Mouse (Mus musculus) heart, adult 2 months (tissue): ENCODE measurements around the gene Sept1. TPM values are rescaled to one million over a fixed set of nuclear protein-coding genes. Genes with fewer than 3 reads are reported as not detected.

Source experiments
- DNase-seq, 2 experiments: peaks; one replicate each; pipeline ENCODE4 v3.0.0; 2021
- H3K27ac ChIP-seq: fragments of 200-600 bp; 2 replicates; pipeline ENCODE4 v1.8.1; 2022
- H3K27me3 ChIP-seq: fragments of 200-500 bp; 2 replicates; pipeline ENCODE4 v1.6.1; 2012; ENCODE audit warnings: mild to moderate bottlenecking, low read length, inconsistent platforms, mixed read lengths; ENCODE audit not compliant: control insufficient read depth, insufficient read depth
- H3K36me3 ChIP-seq: fragments of 200-500 bp; 2 replicates; pipeline ENCODE4 v1.6.1; 2012; ENCODE audit warnings: low read length, inconsistent platforms; ENCODE audit not compliant: control insufficient read depth, insufficient read depth
- H3K4me1 ChIP-seq: fragments of 200-500 bp; 2 replicates; pipeline ENCODE4 v1.6.1; 2011; ENCODE audit warnings: low read length; ENCODE audit not compliant: control insufficient read depth, insufficient read depth
- H3K4me3 ChIP-seq: fragments of 200-600 bp; 2 replicates; pipeline ENCODE4 v1.8.1; 2022
- H3K79me2 ChIP-seq: fragments of 200-500 bp; replicated peaks from 2 replicates; pipeline ENCODE4 v1.6.1; 2012; ENCODE audit warnings: mild to moderate bottlenecking, inconsistent platforms, low read length, moderate library complexity, mixed read lengths; ENCODE audit not compliant: control insufficient read depth, insufficient read depth
- H3K9ac ChIP-seq: fragments of 200-500 bp; 2 replicates; pipeline ENCODE4 v1.6.1; 2012; ENCODE audit warnings: low read depth, mild to moderate bottlenecking, control low read depth, inconsistent platforms, low read length, mixed read lengths
- CTCF ChIP-seq: fragments of 200-600 bp; IDR thresholded peaks from 2 replicates; pipeline ENCODE4 v1.8.1; 2022; ENCODE audit warnings: antibody characterized with exemption, mild to moderate bottlenecking, moderate library complexity
- EP300 ChIP-seq: fragments of 200-500 bp; IDR thresholded peaks from 2 replicates; pipeline ENCODE4 v1.6.1; 2011; ENCODE audit warnings: low read depth, low read length, control low read depth; ENCODE audit not compliant: insufficient read depth
- POLR2A ChIP-seq: fragments of 200-500 bp; IDR thresholded peaks from 2 replicates; pipeline ENCODE4 v1.6.1; 2011; ENCODE audit warnings: mild to moderate bottlenecking, low read depth, low read length, control low read depth; ENCODE audit not compliant: insufficient read depth
- WGBS: fragments of 180-500 bp; shearing (Covaris S2); methylation state at CpG from one replicate; pipeline ENCODE4 v1.1.7; 2018; 5-methylcytosine and 5-hydroxymethylcytosine counted together
- intact Hi-C: fragments of 180-260 bp; cut with DNase I; formaldehyde crosslinking; loops from one replicate; pipeline ENCODE4 v1.15.1; 2025
- polyA plus RNA-seq: library from polyadenylated mRNA; depleted of rRNA; stranded (reverse); fragments of >200 nt; gene quantifications from 2 replicates; pipeline ENCODE4 v1.2.3, GENCODE M21; 2012
- total RNA-seq, 2 experiments: library from RNA; stranded (reverse); gene quantifications; 2 replicates each; pipeline ENCODE4 v1.2.3; 2021

The Sept1 gene
- total and polyA plus RNA-seq, 3 experiments: 2.5 to 13.0 (median 4.7) TPM

DNA sequence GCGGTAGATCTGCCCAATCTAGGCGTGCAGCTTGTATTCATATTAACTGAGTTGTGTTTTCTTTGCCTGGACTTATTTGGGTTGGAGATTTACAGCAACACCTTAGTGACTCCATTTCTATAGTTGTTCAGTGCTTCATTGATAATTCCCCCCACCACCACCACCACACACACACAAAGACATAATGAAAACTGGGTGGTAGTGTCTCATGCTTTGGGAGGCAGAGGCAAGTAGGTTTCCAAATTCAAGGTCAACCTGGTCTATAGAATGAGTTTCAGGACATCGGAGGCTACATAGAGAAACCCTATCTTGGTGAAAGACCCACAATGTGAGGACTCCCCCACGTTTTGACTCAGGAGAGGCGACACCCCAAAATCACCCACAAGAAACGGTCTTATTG is 8.3 kb downstream of the Sept1 start:
- no peaks in the 10 kb centered on the region for H3K4me1 ChIP-seq
- no peak overlapping the region for H3K27ac ChIP-seq
- no peaks in the 10 kb centered on the region for H3K27me3 ChIP-seq
- no peaks in the 10 kb centered on the region for H3K79me2 ChIP-seq
- 85% methylated on average over 6 of the region's 6 CpGs for WGBS
- TF ChIP-seq CTCF: no peak
- TF ChIP-seq EP300: no peak
- TF ChIP-seq POLR2A: no peak
- no peak overlapping the region for H3K9ac ChIP-seq
- intact Hi-C loops: no loop called here
- H3K36me3 ChIP-seq: no peaks in the 10 kb centered on the region
- no peak overlapping the region for H3K4me3 ChIP-seq
- no peak for DNase-seq

DNA sequence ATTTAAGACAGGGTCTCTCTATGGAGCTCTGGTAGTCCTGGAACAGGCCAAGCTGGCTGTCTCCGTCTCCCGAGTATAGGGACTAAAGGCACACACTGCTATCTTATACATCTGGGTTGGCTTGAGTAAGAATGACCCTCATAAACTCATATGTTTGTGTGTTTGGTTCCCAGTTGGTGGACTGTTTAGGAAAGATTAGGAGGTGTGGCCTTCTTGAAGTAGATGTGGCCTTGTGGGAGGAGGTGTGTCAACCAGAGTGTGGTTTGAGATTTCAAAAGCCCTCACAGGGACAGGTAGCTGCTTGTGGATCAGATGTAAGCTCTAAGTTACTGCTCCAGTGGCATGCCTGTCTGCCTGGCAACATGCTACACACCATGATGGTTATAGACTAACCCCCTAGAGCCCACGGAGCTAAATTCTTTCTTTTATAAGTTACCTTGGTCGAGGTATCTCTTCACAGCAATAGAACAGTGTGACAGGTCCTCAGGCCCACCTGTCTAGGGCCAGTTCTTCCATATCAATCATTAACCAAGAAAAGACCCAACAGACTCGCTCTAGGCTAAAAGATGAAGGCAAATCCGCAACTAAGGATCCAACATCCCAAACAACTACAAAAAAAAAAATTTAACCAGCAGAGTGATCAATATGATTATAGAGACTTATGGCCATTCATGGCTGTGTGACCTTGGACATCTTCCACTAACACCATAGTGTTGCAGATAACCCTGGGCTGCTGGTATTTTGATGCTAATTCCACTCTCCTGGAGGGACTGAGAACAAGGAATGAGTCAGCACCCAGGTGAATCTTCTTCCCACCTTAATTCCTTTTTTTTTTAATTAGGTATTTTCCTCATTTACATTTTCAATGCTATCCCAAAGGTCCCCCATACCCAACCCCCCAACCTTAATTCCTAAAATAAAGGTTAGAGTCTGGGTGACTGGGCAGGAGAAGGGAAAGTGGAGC is 9.1 kb downstream of the Sept1 start:
- no peak for DNase-seq
- intact Hi-C loops: no loop called here
- TF ChIP-seq EP300 (no peak), CTCF (no peak), POLR2A (no peak)
- Histone ChIP-seq H3K27ac (no peak overlapping the region), H3K79me2 (no peaks in the 10 kb centered on the region), H3K27me3 (no peaks in the 10 kb centered on the region), H3K9ac (no peak overlapping the region), H3K4me1 (no peaks in the 10 kb centered on the region), H3K4me3 (no peak overlapping the region), H3K36me3 (no peaks in the 10 kb centered on the region)
- WGBS: 83% methylated on average over 6 of the region's 6 CpGs

DNA sequence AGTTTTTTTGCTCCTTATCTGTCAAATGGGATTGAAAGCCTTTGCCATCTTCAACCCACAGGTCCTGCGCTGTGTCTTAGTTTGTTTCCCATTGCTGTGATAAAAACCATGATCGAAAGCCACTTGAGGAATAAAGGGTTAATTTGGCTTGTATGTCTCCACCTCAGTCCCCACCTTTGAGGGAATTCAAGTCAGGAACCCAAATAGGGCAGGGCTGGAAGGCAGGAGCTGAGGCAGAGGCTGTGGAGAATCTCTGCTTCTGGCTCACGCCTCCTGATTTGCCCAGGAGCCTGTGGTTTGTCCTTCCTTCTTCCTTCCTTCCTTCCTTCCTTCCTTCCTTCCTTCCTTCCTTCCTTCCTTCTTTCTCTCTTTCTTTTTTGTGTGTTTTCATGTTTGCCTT is 9.8 kb downstream of the Sept1 start:
- 92% methylated on average over 3 of the region's 3 CpGs for WGBS
- intact Hi-C loops: no loop called here
- H3K9ac ChIP-seq: no peak overlapping the region
- H3K36me3 ChIP-seq: no peaks in the 10 kb centered on the region
- no peak for DNase-seq
- no peak for TF ChIP-seq CTCF
- no peak for TF ChIP-seq EP300
- no peak for TF ChIP-seq POLR2A
- H3K79me2 ChIP-seq: no peaks in the 10 kb centered on the region
- no peaks in the 10 kb centered on the region for H3K27me3 ChIP-seq
- H3K4me1 ChIP-seq: no peaks in the 10 kb centered on the region
- no peak overlapping the region for H3K27ac ChIP-seq
- H3K4me3 ChIP-seq: no peak overlapping the region

DNA sequence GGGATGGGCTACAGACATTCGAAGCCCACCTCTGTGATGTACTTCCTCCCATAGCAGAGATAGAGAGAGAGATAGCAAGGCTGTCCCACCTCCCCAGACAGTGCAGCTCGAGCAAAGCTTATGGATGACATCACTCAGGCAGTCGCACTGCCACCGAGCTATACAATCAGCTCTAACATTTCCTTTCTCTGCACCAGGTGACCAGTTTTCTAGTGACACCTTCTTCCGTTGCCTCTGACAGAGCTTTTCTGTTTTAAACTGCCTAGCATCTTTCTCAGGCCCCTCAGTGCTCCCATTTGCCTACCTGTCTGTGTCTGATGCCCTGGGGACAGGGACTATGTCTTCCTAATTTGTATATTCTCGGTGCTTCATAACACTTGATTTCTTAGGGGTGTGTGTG is 12.5 kb downstream of the Sept1 start:
- no peaks in the 10 kb centered on the region for H3K79me2 ChIP-seq
- no peak overlapping the region for H3K4me3 ChIP-seq
- WGBS: 55% methylated on average over 6 of the region's 6 CpGs
- no peaks in the 10 kb centered on the region for H3K36me3 ChIP-seq
- intact Hi-C loops: no loop called here
- H3K9ac ChIP-seq: no peak overlapping the region
- H3K27ac ChIP-seq: no peak overlapping the region
- DNase-seq: no peak
- peaks cover 2% of the 10 kb centered on the region for H3K4me1 ChIP-seq
- H3K27me3 ChIP-seq: no peaks in the 10 kb centered on the region
- no peak for TF ChIP-seq POLR2A
- TF ChIP-seq CTCF: no peak
- no peak for TF ChIP-seq EP300

DNA sequence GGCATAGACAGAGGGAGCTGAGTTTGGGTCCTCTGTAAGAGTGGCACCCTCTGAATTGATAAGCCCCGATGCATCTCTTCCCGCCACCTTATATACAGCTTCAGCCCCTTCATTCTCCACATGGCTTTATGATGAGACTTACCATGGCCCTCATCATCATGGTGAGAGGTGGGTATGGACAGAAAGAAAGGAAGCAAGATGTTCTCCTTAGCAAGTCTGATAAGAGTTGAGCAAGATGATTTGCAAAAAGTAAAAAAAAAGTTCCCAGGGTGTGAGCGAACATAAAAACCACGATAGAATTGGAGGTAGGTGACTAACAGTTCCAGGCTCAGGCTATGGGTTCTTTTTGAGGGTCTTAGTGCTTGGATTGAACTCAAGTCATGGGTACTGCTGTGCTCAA is 14.3 kb downstream of the Sept1 start:
- 86% methylated on average over 4 of the region's 4 CpGs for WGBS

DNA sequence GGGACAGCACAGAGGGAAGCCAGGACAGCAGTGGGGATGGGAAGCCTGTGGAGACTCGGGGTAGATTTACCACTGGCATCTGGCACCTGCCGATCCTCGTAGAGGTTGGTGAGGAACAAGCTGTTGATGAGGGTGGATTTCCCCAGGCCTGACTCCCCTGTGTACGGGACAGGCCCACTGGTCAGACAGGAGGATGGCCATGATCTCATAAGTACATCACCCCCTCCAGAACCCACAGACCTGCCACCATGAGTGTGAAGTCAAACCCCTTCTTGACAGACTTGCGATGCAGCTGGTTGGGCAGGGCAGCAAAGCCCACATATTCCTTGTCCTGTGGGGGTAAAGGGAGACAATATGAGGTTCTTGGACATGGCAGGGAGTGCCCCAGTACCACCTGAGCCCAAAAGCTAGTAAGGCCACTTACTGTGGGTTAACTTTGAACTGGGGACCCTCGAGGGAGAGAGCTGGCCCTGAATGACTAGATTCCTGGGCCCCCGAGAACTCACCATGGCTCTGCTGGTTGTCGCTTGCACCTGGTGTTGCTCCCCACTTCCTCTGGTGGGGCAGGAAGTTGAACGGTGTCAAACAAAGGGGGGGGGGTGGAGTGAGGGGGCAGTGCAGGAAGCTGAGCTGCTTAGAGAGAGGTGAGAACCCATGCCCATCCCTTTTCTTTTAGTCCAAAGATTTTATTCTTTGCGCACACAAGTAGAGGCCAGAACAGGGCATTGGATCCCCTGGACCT is 14.9 kb downstream of the Sept1 start:
- DNase-seq: no peak
- intact Hi-C loops: no loop called here
- H3K4me1 ChIP-seq: peaks cover 3% of the 10 kb centered on the region
- H3K27ac ChIP-seq: no peak overlapping the region
- no peaks in the 10 kb centered on the region for H3K79me2 ChIP-seq
- H3K9ac ChIP-seq: no peak overlapping the region
- no peak for TF ChIP-seq CTCF
- TF ChIP-seq EP300: no peak
- no peak for TF ChIP-seq POLR2A
- H3K4me3 ChIP-seq: no peak overlapping the region
- no peaks in the 10 kb centered on the region for H3K36me3 ChIP-seq
- WGBS: 43% methylated on average over 10 of the region's 10 CpGs
- H3K27me3 ChIP-seq: no peaks in the 10 kb centered on the region

More for the DNA sequence above, 14.3 kb downstream of the Sept1 start:
- no peak for DNase-seq
- H3K36me3 ChIP-seq: no peaks in the 10 kb centered on the region
- intact Hi-C loops: no loop called here
- no peak overlapping the region for H3K9ac ChIP-seq
- no peak overlapping the region for H3K4me3 ChIP-seq
- H3K4me1 ChIP-seq: peaks cover 3% of the 10 kb centered on the region
- H3K79me2 ChIP-seq: no peaks in the 10 kb centered on the region
- H3K27ac ChIP-seq: no peak overlapping the region
- TF ChIP-seq CTCF (no peak), EP300 (no peak), POLR2A (no peak)
- H3K27me3 ChIP-seq: no peaks in the 10 kb centered on the region
